Mouse (Mus musculus): ENCODE measurements around the gene En2. TPM values are rescaled to one million over a fixed set of nuclear protein-coding genes. Genes with fewer than 3 reads are reported as not detected.

The En2 gene
- polyA plus RNA-seq (2015; fragmentation: Nextera tagmentation; extraction: Ambion mirVana), result 0.04 TPM in 1 of 2 replicates, not detected in the other

DNA sequence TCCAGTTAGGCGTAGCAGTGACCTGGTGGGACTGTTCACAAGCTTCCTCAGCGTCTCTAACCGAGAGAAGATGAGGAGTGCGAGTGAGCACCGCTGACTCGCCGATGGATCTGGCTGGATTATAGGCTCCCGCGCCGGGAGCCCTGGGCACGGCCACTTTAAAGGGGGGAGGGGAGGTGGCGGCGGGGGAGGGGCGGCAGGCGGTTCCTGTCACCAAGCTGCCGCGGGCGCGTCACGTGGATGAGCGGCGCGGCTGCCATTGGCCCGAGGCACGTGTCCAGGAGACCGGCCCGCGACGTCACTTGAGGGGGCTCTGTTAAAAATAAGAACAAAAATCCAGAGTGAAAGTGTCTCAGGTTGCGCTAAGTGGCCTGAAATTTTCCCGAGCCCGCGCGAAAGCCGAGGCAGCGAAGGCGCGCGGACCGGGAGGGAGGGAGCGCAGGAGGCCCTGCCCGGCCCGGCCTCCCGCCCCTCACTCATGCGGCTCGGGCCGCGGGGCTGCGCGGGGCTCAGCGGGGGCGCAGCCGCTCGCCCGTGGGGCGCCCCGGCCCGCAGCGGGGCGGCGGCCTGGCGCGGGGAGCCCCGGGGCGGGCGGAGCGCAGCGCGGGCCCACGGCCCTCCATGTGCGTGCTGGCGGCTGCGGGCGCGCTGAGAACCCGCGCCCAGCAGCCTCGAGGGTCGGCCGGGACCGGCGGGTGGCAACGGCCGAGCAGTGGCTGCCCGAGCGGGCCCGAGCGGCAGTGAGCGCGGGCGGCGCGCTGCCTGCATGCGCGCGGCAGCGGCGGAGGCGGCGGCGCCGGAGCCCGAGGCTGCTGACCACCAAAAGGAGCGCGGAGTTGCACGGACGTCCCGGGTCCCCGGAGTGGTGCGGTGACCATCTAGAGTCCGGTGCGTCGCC is at the start of gene En2:
TSS of gene En2 (plus strand) at position 337 of the 898 bp plus-strand sequence.
- no peaks in the 10 kb centered on the region for H3K36me3 ChIP-seq (ENCODE audit: poor library complexity, severe bottlenecking)
- peak; percentile 86 for ATAC-seq
- peaks cover 23% of the 10 kb centered on the region for H3K4me1 ChIP-seq
- peak within 1 kb of the TSS; percentile 79 for H3K4me2 ChIP-seq
- H3K27me3 ChIP-seq, result peaks cover 96% of the 10 kb centered on the region
- H3K27ac ChIP-seq, result no peak within 1 kb of the TSS
- H3K9me3 ChIP-seq (replicated peaks), result no peaks in the 10 kb centered on the region
- peak within 1 kb of the TSS; percentile 26 for H3K9ac ChIP-seq
- H3K4me3 ChIP-seq, result peak within 1 kb of the TSS; percentile 46
- 0% methylated on average over 88 of the region's 113 CpGs for WGBS

DNA sequence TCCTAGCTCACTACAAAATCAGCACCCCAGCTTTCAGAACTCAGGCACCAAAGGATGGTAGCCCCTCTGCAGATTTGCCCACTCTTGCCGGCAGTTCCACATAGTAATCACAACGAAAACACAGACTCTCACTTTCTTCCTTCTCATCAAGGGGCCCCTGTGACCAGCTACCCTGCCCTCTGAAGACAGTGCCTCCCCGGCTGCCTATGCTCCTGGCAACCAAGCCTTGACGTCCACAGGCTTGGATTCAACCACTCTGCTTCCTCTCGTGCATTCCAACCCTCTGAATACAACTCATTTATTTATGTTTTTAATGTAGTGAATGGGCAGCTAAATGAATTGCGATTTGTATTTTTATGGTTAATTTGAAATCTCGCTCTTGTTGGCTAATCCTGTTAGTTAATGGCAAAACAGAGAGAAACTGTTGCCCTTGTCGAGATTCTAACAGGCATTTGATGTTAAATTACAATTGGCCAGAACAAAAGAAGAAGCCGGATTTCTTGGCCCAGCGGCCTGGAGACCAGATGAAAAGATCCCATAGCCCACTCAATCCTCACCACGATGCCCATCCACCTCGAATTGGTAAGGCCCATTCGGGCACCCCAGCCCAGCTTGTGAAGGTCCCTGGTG is 48.1 kb upstream of the En2 start:
- WGBS, result 1% methylated on average over 13 of the region's 13 CpGs
- H3K27me3 ChIP-seq, result peaks cover 75% of the 10 kb centered on the region
- no peak overlapping the region for H3K4me2 ChIP-seq
- ATAC-seq, result no peak
- H3K27ac ChIP-seq, result no peak overlapping the region
- H3K4me1 ChIP-seq, result 0 out of 2 replicates have a peak, but pooled peaks cover 5% of the 10 kb centered on the region
- H3K4me3 ChIP-seq, result no peak overlapping the region
- no peaks in the 10 kb centered on the region for H3K36me3 ChIP-seq (ENCODE audit: poor library complexity, severe bottlenecking)
- no peaks in the 10 kb centered on the region for H3K9me3 ChIP-seq (replicated peaks)
- no peak overlapping the region for H3K9ac ChIP-seq

DNA sequence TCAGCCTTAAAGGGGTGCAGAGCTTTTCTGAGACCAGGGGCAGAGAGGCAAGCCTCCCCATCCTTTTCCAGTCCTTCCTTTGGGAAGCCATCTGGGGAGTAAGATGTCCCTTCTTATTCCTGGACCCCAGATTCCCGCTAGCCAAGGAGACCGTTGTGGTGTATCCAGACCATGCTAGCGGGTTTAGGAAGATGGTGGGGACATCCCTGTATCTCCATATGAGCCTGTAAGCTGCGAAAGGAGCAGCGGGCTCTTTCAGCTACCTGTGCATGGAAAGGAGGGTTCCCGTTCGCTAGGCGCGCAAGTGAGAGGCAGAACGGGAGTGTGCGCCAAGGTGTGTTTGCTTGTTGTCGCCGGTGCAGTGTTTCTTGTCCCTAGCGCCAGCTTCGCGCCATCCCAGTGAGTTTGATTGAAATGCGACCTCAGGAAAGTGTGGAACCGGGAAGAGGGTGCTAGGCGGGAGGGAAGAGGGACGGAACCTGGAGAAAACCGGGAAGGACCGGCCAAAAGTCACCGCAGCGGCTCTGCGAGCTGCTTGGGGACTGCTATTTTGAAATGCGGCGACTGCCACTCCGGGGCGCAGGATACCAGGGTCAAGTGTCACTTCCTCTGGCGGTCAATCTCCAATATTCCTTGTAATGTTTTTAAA is 47.5 kb upstream of the En2 start:
- ATAC-seq, result no peak
- H3K9me3 ChIP-seq (replicated peaks), result no peaks in the 10 kb centered on the region
- peaks cover 79% of the 10 kb centered on the region for H3K27me3 ChIP-seq
- H3K36me3 ChIP-seq (ENCODE audit: poor library complexity, severe bottlenecking), result no peaks in the 10 kb centered on the region
- under 1% methylated on average over 30 of the region's 30 CpGs for WGBS
- peaks cover 5% of the 10 kb centered on the region for H3K4me1 ChIP-seq
- H3K4me2 ChIP-seq, result peak overlapping the region; percentile 18; the same call in 1 of the 2 replicates
- H3K9ac ChIP-seq, result no peak overlapping the region
- H3K4me3 ChIP-seq, result no peak overlapping the region
- no peak overlapping the region for H3K27ac ChIP-seq

DNA sequence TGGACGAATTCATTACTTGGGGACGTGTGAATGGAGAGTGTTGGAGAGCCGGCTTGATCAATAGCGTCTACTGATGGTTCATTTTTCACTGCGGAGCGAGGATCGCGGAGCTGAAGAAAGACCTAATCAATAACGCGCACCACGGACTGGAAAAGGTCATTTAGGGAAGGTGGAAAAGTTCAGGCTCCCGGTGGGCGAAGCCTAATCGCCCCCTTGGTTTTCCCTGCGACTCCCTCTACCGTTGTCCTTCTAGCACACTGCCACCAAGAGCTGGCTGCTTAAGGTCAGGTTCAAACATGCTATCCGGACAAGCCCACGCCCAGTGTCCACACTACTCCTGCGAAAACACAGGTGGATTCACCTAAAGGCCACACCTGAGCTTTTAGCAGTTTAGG is 47.0 kb upstream of the En2 start:
- 0% methylated on average over 19 of the region's 19 CpGs for WGBS
- peaks cover 11% of the 10 kb centered on the region for H3K4me1 ChIP-seq
- H3K27ac ChIP-seq, result no peak overlapping the region
- peaks cover 83% of the 10 kb centered on the region for H3K27me3 ChIP-seq
- no peaks in the 10 kb centered on the region for H3K9me3 ChIP-seq (replicated peaks)
- peak overlapping the region; percentile 18; the same call in 1 of the 2 replicates for H3K4me2 ChIP-seq
- no peak for ATAC-seq
- H3K36me3 ChIP-seq (ENCODE audit: poor library complexity, severe bottlenecking), result no peaks in the 10 kb centered on the region
- no peak overlapping the region for H3K9ac ChIP-seq
- H3K4me3 ChIP-seq, result no peak overlapping the region

DNA sequence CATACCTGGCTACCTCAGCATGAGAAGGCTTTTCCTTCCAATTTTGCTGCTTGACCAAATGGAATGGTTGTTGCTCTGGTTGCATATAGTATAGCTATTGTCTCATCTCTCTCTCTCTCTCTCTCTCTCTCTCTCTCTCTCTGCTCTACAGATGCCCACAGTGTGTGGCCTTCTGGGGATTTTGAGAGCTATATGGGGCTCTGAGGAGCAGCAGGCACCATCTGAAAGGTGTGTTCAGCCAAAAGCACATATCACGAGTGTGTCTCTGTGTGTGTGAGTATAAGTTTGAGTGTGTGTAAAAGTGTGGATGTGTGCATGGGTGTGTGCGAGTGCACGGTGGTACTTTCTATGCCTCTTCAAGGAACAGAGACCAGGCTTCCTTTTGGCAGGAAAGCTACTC is 45.9 kb upstream of the En2 start:
- Histone ChIP-seq H3K9me3 (replicated peaks) (no peaks in the 10 kb centered on the region), H3K4me2 (no peak overlapping the region), H3K27me3 (peaks cover 83% of the 10 kb centered on the region), H3K9ac (no peak overlapping the region), H3K4me3 (no peak overlapping the region), H3K27ac (no peak overlapping the region), H3K4me1 (peaks cover 19% of the 10 kb centered on the region), H3K36me3 (ENCODE audit: poor library complexity, severe bottlenecking) (no peaks in the 10 kb centered on the region)
- ATAC-seq, result no peak
- 20% methylated on average over 3 of the region's 3 CpGs for WGBS

DNA sequence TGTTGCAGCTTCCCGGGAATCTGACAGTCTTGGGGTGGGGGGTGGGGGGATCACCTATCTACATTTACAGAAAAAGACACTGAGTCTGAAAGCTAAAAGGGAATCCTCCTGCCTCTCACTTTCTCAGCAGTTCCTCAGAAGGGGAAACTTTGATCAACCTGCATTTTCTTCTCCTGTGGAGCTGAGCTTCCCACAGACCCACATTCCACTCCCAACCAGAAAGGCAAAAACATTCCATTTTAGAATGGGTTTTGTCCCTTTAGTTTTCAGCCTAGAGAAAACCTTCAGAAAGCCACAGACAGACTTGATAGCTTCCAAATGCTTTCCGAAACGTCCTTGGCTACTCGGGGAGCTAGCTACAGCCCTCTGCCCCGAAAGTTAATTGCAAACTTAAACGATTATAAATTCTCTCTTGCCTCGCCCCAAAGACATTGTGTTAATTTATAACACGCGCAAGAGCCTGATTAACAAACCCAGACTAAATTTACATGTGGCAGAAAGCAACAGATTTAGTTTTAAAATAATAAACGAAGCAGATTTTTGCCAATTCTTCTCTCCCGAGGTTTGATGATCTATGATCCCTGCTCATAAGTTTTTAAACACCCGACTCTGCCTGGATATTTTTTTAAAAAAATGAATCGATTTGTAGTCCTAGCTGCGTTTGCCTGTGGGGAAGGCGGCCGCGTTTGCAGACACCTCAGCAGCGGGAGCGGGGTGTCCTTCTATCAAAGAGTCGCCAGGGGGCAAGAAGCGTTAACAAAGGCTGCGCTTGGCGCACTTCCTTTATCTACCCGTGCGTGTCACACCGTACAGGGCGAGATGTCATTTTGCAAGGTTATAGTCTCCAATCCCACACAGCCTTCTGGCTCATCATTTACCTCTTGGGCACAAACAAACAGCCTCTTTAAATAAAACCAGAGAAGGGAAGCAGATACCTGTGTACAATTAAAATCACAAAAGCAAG is 42.7 kb upstream of the En2 start:
- Histone ChIP-seq H3K4me2 (0 out of 2 replicates have a peak overlapping the region, but pooled peaks have one; percentile 5), H3K4me1 (peaks cover 19% of the 10 kb centered on the region), H3K4me3 (no peak overlapping the region), H3K36me3 (ENCODE audit: poor library complexity, severe bottlenecking) (no peaks in the 10 kb centered on the region), H3K27me3 (peaks cover 97% of the 10 kb centered on the region), H3K27ac (no peak overlapping the region), H3K9me3 (replicated peaks) (no peaks in the 10 kb centered on the region), H3K9ac (no peak overlapping the region)
- under 1% methylated on average over 27 of the region's 27 CpGs for WGBS
- ATAC-seq, result peak; percentile 83

DNA sequence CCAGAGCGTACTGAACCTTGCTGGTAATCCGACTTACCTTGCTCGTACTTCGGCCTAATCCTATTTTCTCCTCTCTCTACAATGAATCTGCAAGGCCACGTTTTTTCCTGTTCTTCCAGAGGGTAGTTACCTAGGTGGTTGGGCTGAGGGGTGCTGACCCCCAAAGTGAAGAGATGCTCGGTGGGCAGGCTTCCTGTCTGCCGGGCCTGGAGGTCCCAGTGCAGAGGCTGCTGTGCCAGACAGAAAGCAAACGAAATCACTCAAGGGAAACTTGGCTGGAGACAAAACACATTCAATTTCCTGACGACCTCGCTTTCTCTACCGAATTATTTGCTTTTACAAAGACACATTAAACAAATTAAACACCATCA is 42.1 kb upstream of the En2 start:
- 0 out of 2 replicates have a peak overlapping the region, but pooled peaks have one; percentile 5 for H3K4me2 ChIP-seq
- under 1% methylated on average over 11 of the region's 11 CpGs for WGBS
- peak; percentile 19; the same call in 1 of the 2 replicates for ATAC-seq
- no peak overlapping the region for H3K9ac ChIP-seq
- H3K27me3 ChIP-seq, result peaks cover 97% of the 10 kb centered on the region
- no peak overlapping the region for H3K27ac ChIP-seq
- no peak overlapping the region for H3K4me3 ChIP-seq
- no peaks in the 10 kb centered on the region for H3K9me3 ChIP-seq (replicated peaks)
- peaks cover 14% of the 10 kb centered on the region for H3K4me1 ChIP-seq
- H3K36me3 ChIP-seq (ENCODE audit: poor library complexity, severe bottlenecking), result no peaks in the 10 kb centered on the region

DNA sequence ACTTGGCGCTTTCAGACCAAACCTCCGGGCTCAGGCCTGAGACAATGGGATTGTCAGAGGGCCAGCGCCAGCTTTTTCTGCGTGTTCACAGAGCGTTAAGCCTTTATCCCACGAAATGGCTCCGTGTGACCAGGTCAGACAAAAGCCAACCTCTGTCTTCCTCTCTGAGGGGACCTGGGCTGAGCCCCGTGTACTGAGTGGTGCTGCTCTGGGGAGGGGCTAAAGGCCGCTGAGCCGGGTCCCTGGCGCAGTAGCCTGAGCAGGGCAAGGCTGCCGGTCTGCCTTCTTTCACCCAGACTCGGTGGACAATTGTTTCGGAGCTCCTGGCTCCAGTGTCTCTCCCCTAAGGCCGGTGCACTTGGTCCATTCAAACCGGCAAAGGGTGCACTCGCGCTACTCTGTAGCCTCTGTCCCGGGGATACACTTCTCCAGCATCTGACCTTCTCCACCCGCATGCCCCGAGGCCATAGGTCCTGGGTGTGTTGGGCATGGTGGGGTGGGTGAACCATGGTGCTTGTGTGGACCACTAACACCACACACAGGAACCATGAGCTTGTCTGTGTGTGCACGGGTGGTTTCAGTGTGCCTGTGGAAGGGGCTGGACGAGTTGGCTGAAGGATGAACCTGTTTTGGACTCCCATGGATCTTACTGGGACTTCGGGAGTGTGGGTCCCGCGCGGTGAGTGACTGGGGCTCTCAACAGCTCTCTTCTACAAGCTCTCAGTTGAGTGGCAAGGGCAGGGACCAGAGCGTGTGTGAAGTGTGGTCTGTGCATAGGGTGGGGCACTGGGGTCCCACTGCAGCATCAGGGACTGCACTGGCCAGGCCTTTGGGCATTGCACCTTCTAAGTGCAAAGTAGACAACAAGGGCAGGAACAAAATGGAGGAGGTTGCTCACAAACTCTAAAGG is 40.9 kb upstream of the En2 start:
- H3K36me3 ChIP-seq (ENCODE audit: poor library complexity, severe bottlenecking), result no peaks in the 10 kb centered on the region
- H3K4me3 ChIP-seq, result no peak overlapping the region
- 3% methylated on average over 28 of the region's 28 CpGs for WGBS
- no peaks in the 10 kb centered on the region for H3K9me3 ChIP-seq (replicated peaks)
- no peak overlapping the region for H3K27ac ChIP-seq
- H3K4me2 ChIP-seq, result peak overlapping the region; percentile 22; the same call in 1 of the 2 replicates
- peaks cover 14% of the 10 kb centered on the region for H3K4me1 ChIP-seq
- 0 out of 2 replicates have a peak, but pooled peaks have one; percentile 48 for ATAC-seq
- peaks cover 96% of the 10 kb centered on the region for H3K27me3 ChIP-seq
- H3K9ac ChIP-seq, result no peak overlapping the region

DNA sequence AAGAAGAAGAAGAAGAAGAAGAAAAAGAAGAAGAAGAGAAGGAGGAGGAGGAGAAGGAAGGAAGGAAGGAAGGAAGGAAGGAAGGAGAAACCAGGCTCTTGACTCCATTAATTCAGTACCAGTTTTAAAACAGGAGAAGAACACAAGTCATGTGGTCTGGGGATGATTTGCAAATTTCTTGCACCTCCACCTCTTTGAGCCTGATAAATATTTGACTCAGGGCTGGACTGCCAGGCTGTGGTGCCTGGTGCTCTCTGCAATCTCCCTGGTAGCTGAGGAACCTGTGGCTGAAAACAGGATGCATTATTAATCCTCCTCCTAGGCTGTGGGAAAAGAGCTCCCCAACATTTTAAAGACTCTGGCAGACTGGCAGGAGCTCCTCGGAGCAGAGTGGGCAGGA is 36.6 kb upstream of the En2 start:
- ATAC-seq, result no peak
- no peak overlapping the region for H3K9ac ChIP-seq
- H3K9me3 ChIP-seq (replicated peaks), result no peaks in the 10 kb centered on the region
- H3K4me2 ChIP-seq, result no peak overlapping the region
- H3K4me1 ChIP-seq, result peaks cover 5% of the 10 kb centered on the region
- H3K27me3 ChIP-seq, result peaks cover 84% of the 10 kb centered on the region
- no peaks in the 10 kb centered on the region for H3K36me3 ChIP-seq (ENCODE audit: poor library complexity, severe bottlenecking)
- WGBS, result 44% methylated on average over 1 of the region's 1 CpGs
- no peak overlapping the region for H3K27ac ChIP-seq
- H3K4me3 ChIP-seq, result no peak overlapping the region

DNA sequence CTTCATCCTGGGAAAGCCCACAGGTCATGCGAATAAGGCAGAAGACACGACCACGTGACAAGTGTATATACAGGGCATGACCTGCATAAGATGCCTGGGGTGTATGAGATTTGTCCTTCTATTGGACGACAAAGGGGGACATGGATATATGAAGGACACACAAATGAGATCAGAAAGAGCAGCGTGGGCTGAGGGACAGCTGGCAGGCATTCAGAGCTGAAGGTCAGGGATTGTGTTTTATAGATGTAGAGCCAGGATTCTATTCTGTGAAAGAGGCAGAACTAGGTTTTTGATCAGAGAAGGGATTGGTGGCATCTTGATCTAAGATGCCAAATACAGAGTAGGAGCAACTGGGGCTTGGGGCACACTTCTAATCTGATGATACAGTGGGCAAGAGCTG is 33.3 kb upstream of the En2 start:
- no peak for ATAC-seq
- Histone ChIP-seq H3K27me3 (peaks cover 70% of the 10 kb centered on the region), H3K36me3 (ENCODE audit: poor library complexity, severe bottlenecking) (no peaks in the 10 kb centered on the region), H3K9ac (no peak overlapping the region), H3K4me1 (no peaks in the 10 kb centered on the region; the same call in 1 of the 2 replicates), H3K27ac (no peak overlapping the region), H3K9me3 (replicated peaks) (no peaks in the 10 kb centered on the region), H3K4me3 (no peak overlapping the region), H3K4me2 (no peak overlapping the region)
- 90% methylated on average over 5 of the region's 5 CpGs for WGBS
